Comparison of ENCODE assay signal across 27 mouse cellular contexts in genomic region chr16:30693839-30694527, GRCm38 (mm10).
DNase-seq lines count a peak whose midpoint lies in the region; ATAC-seq and TF ChIP-seq lines count a peak whose summit lies in the region.
"Had no signal": no experiment of that assay in that cellular context is flagged by ENCODE, and none has a peak within 500 bp of the region (broad histone marks: within the 10 kb centered on the region; RNA-seq: fewer than 3 reads in every experiment).

No protein-coding gene starts in this region.

- DNase-seq in MEL (ENCODE audit: low read depth, low spot score) (no peak), ZHBTc4 (ENCODE audit: low read depth, low spot score) (peak; percentile 95)
- no peak for DNase-seq in lung, postnatal 36 days
- DNase-seq in spleen, adult 12 weeks (ENCODE audit: low spot score) = no peak
- DNase-seq: adrenal gland, postnatal 10 days; cerebellum, adult 11-12 months; cerebellum, adult 9-10 months; cerebellum, postnatal 14 days; gastrocnemius, postnatal 10 days; gastrocnemius, postnatal 36 days; heart, adult 2 months; heart, postnatal 14 days; heart, postnatal 4 days; kidney, adult 11 months had no signal

- H3K9ac ChIP-seq in ES-Bruce4 (ENCODE audit: low read depth, poor library complexity, severe bottlenecking) (no peak overlapping the region), MEL (ENCODE audit: control insufficient read depth, low read depth, low read length, poor library complexity, severe bottlenecking) (no peak overlapping the region)
- H3K9ac ChIP-seq: forebrain, embryonic 13.5 days; heart, embryonic 13.5 days; hindbrain, embryonic 13.5 days; intestine, embryonic 15.5 days had no signal

- H3K4me3 ChIP-seq in E14TG2a.4 (replicated peaks; ENCODE audit: low read length) = 0 out of 2 replicates have a peak overlapping the region, but pooled peaks have one; percentile 17
- H3K4me3 ChIP-seq in ES-Bruce4 (ENCODE audit: low read depth, low read length) = no peak overlapping the region
- no peak overlapping the region for H3K4me3 ChIP-seq in MEL (ENCODE audit: control insufficient read depth in 1 of 2, insufficient read depth in 1 of 2, low read depth in 2 of 2, low read length in 2 of 2)
- H3K4me3 ChIP-seq: forebrain, embryonic 10.5 days; forebrain, embryonic 13.5 days; heart, adult 2 months; heart, embryonic 10.5 days; heart, embryonic 13.5 days; hindbrain, embryonic 13.5 days; intestine, embryonic 15.5 days had no signal

- H3K27me3 ChIP-seq in E14TG2a.4 (ENCODE audit: insufficient read depth, low read length) = no peaks in the 10 kb centered on the region
- H3K27me3 ChIP-seq in ES-Bruce4 (ENCODE audit: control insufficient read depth, insufficient read depth, low read length, poor library complexity, severe bottlenecking) = no peaks in the 10 kb centered on the region
- H3K27me3 ChIP-seq in MEL (ENCODE audit: control insufficient read depth in 1 of 2, insufficient read depth in 2 of 2, low read length in 2 of 2) = no peaks in the 10 kb centered on the region
- H3K27me3 ChIP-seq: forebrain, embryonic 13.5 days; heart, embryonic 13.5 days; hindbrain, embryonic 13.5 days; intestine, embryonic 15.5 days; Patski had no signal

- H3K79me2 ChIP-seq in MEL (ENCODE audit: control insufficient read depth, insufficient read depth, low read length, poor library complexity) = no peaks in the 10 kb centered on the region

- H3K36me3 ChIP-seq in E14TG2a.4 (ENCODE audit: insufficient read depth, low read length) = peaks cover 25% of the 10 kb centered on the region
- H3K36me3 ChIP-seq in ES-Bruce4 (ENCODE audit: control insufficient read depth, insufficient read depth, low read length, poor library complexity, severe bottlenecking) = no peaks in the 10 kb centered on the region
- peaks cover 0 to 20% of the 10 kb centered on the region in 2 experiments; a peak in 2 of 4 replicates for H3K36me3 ChIP-seq in MEL (ENCODE audit: control insufficient read depth in 1 of 2, insufficient read depth in 2 of 2, low read length in 2 of 2)
- H3K36me3 ChIP-seq: forebrain, embryonic 10.5 days; heart, embryonic 10.5 days; heart, embryonic 13.5 days; hindbrain, embryonic 13.5 days; intestine, embryonic 15.5 days had no signal

- TF ChIP-seq EP300 in ES-Bruce4 (IDR thresholded peaks at IDR 0.05; ENCODE audit: insufficient read depth, low read depth, low read length) (peak; percentile 86), MEL (IDR thresholded peaks at IDR 0.05; ENCODE audit: low read depth in 1 of 2, low read length in 2 of 2) (no peak)

- TF ChIP-seq POLR2A in ES-Bruce4 (IDR thresholded peaks at IDR 0.05; ENCODE audit: insufficient read depth, low read length) = no peak
- TF ChIP-seq POLR2A in MEL (IDR thresholded peaks at IDR 0.05; ENCODE audit: control insufficient read depth in 1 of 2, insufficient read depth in 1 of 2, low read depth in 1 of 2, low read length in 2 of 2, poor library complexity in 1 of 2) = no peak

- ATAC-seq in cerebellum, adult (ENCODE audit: insufficient number of reproducible peaks, low FRiP score, low TSS enrichment) = no peak
- ATAC-seq: CD4-positive, CD25-positive, alpha-beta regulatory T cell, adult 4 months; forebrain, embryonic 13.5 days; forebrain, embryonic 16.5 days; hindbrain, embryonic 16.5 days; intestine, embryonic 15.5 days; Patski had no signal

- H3K9me3 ChIP-seq in E14TG2a.4 (ENCODE audit: low read length) (peaks cover 11% of the 10 kb centered on the region), ES-Bruce4 (replicated peaks; ENCODE audit: control insufficient read depth, insufficient read depth, low read length, poor library complexity, severe bottlenecking) (no peaks in the 10 kb centered on the region), MEL (replicated peaks; ENCODE audit: insufficient read depth, low read length) (no peaks in the 10 kb centered on the region)
- H3K9me3 ChIP-seq: forebrain, embryonic 10.5 days; forebrain, embryonic 13.5 days; heart, embryonic 10.5 days; heart, embryonic 13.5 days; hindbrain, embryonic 13.5 days; intestine, embryonic 15.5 days had no signal

- H3K4me1 ChIP-seq in E14TG2a.4 (replicated peaks; ENCODE audit: low read depth, low read length) (peaks cover 65% of the 10 kb centered on the region), ES-Bruce4 (ENCODE audit: control insufficient read depth, insufficient read depth, low read length) (peaks cover 13% of the 10 kb centered on the region), MEL (ENCODE audit: control insufficient read depth in 1 of 2, insufficient read depth in 2 of 2, low read length in 2 of 2) (peaks cover 20 to 44% of the 10 kb centered on the region in 2 experiments)
- H3K4me1 ChIP-seq: intestine, embryonic 15.5 days had no signal

- H3K27ac ChIP-seq in ES-Bruce4 (ENCODE audit: insufficient read depth, low read length) (peak overlapping the region; percentile 66), MEL (ENCODE audit: control insufficient read depth, low read depth, low read length) (no peak overlapping the region)
- H3K27ac ChIP-seq: forebrain, embryonic 10.5 days; forebrain, embryonic 13.5 days; heart, embryonic 13.5 days; hindbrain, embryonic 13.5 days; intestine, embryonic 15.5 days had no signal

- TF ChIP-seq CTCF in E14TG2a.4 (conservative IDR thresholded peaks at IDR 0.05; ENCODE audit: low read length) = no peak
- TF ChIP-seq CTCF in ES-Bruce4 (IDR thresholded peaks at IDR 0.05; ENCODE audit: low read depth, low read length) = no peak
- no peak for TF ChIP-seq CTCF in MEL (IDR thresholded peaks at IDR 0.05 in 2 of 3, conservative IDR thresholded peaks at IDR 0.05 in 1 of 3; ENCODE audit: control insufficient read depth in 1 of 3, insufficient read depth in 1 of 3, low read depth in 2 of 3, low read length in 3 of 3, poor library complexity in 1 of 3, severe bottlenecking in 1 of 3)

- TF ChIP-seq RAD21 in MEL (IDR thresholded peaks at IDR 0.05; ENCODE audit: low read depth, low read length) = no peak

TF ChIP-seq in MEL, 35 proteins besides CTCF, POLR2A, EP300 and RAD21:
- TF ChIP-seq GATA1 (IDR thresholded peaks at IDR 0.05; ENCODE audit: low read depth, low read length) (peak; percentile 43; the same call in 1 of the 2 replicates), GABPA (IDR thresholded peaks at IDR 0.05; ENCODE audit: low read depth, low read length) (no peak), NRF1 (IDR thresholded peaks at IDR 0.05; ENCODE audit: insufficient read depth, low read depth, low read length, poor library complexity, severe bottlenecking) (no peak), USF1 (IDR thresholded peaks at IDR 0.05; ENCODE audit: low read depth, low read length) (no peak), HCFC1 (IDR thresholded peaks at IDR 0.05; ENCODE audit: low read depth, low read length) (no peak), MAFK (IDR thresholded peaks at IDR 0.05; ENCODE audit: borderline replicate concordance, low read depth, low read length) (no peak), ZKSCAN1 (IDR thresholded peaks at IDR 0.05; ENCODE audit: low read depth, low read length) (no peak), KAT2A (conservative IDR thresholded peaks at IDR 0.05; ENCODE audit: low read depth, low read length) (no peak)
